Mouse (Mus musculus) heart, embryonic 10.5 days (tissue): ENCODE data around the gene Alox12b. TPM values are rescaled to one million over a fixed set of nuclear protein-coding genes. Genes with fewer than 3 reads are reported as not detected.

ENCODE experiments used
- DNase-seq: peaks from one replicate; pipeline ENCODE4 v3.0.0-alpha.2; 2017; ENCODE audit warnings: low spot score
- H3K27ac ChIP-seq: fragments of 300-500 bp; sonication (generic); 2 replicates; pipeline ENCODE4 v1.5.1; 2016; ENCODE audit warnings: mild to moderate bottlenecking
- H3K27me3 ChIP-seq: fragments of 300-500 bp; sonication (generic); 2 replicates; pipeline ENCODE4 v1.6.1; 2016; ENCODE audit warnings: mild to moderate bottlenecking; ENCODE audit not compliant: poor library complexity, insufficient read depth, severe bottlenecking
- H3K36me3 ChIP-seq: fragments of 300-500 bp; sonication (generic); 2 replicates; pipeline ENCODE4 v1.6.1; 2016; ENCODE audit warnings: mild to moderate bottlenecking, moderate library complexity
- H3K4me1 ChIP-seq: fragments of 300-500 bp; sonication (generic); 2 replicates; pipeline ENCODE4 v1.6.1; 2016; ENCODE audit warnings: mild to moderate bottlenecking
- H3K4me3 ChIP-seq: fragments of 300-500 bp; sonication (generic); 2 replicates; pipeline ENCODE4 v1.5.1; 2016; ENCODE audit warnings: mild to moderate bottlenecking, moderate library complexity
- H3K9me3 ChIP-seq: fragments of 300-500 bp; sonication (generic); 2 replicates; pipeline ENCODE4 v1.6.1; 2016; ENCODE audit warnings: mild to moderate bottlenecking, moderate library complexity
- WGBS: fragments of 180-500 bp; shearing (Covaris S2); methylation state at CpG from one replicate; pipeline ENCODE4 v1.1.7; 2016; 5-methylcytosine and 5-hydroxymethylcytosine counted together
- polyA plus RNA-seq: library from polyadenylated mRNA; unstranded; fragments of >200 nt; fragmentation: Nextera tagmentation; extraction: Ambion mirVana; gene quantifications from 2 replicates; pipeline ENCODE4 v1.2.1, GENCODE M21; 2016

The Alox12b gene
- polyA plus RNA-seq, 1 experiment from 2014 or later: not detected

DNA sequence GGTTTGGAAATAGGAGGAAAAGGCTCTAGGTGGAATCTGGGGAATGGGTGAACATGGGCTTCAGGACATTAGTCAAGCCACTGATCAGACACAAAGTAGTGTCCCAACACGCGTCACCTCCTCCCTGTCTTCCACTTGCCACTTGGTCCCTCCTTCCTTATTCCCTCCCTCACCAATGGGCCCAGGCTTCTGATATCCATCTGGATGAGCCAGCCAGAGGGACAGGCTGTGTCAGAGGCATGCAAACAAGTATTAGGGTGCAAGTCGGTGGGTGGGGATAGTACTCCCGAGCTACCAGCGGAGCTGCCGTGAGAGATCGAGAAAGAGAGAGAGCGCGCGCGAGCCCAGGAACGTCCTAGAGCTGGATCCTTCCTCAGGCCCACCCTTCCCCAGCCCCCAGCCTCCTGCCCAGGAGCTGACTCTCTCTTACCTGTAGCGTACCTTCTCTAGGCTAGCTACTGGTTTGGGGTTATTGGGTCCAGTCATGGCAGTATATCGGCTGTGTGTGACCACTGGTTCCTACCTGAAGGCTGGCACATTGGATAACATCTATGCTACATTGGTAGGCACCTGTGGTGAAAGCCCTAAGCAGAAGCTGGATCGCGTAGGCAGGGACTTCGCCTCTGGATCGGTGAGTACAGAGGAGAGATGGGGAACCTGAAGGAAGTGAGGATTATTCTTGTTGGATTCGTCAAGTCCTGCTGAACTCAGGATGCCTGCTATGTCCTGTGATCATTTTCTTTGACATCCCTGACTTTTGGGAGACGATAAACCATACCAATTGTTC lies 30.7 kb upstream of the Alox12b start:
- Histone ChIP-seq H3K36me3 (no peaks in the 10 kb centered on the region), H3K27ac (peak overlapping the region; percentile 80; the same call in 1 of the 2 replicates), H3K9me3 (no peaks in the 10 kb centered on the region), H3K27me3 (peaks cover 11% of the 10 kb centered on the region; the same call in 1 of the 2 replicates), H3K4me1 (peaks cover 35% of the 10 kb centered on the region), H3K4me3 (peak overlapping the region; percentile 67)
- DNase-seq: no peak
- 16% methylated on average over 20 of the region's 20 CpGs for WGBS

DNA sequence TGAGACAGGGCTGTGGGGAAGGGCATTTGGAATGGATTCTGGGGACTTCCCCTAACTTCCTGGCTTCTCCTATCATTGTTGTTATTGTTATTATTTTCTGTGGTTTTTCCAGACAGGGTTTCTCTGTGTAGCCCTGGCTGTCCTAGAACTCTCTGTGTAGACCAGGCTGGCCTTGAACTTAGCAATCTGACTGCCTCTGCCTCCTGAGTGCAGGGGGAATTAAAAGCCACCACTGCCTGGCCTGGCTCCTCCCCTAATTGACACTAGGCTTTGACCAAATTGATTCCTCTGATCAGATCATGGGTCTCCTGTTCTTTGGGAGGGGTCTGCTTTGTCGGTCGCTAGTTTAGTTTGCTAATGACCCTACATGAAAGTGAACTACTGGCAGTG lies 30.1 kb upstream of the Alox12b start:
- Histone ChIP-seq H3K9me3 (no peaks in the 10 kb centered on the region), H3K36me3 (no peaks in the 10 kb centered on the region), H3K27ac (no peak overlapping the region), H3K27me3 (peaks cover 13% of the 10 kb centered on the region; the same call in 1 of the 2 replicates), H3K4me3 (peak overlapping the region; percentile 67; the same call in 1 of the 2 replicates), H3K4me1 (peaks cover 30% of the 10 kb centered on the region)
- DNase-seq: no peak
- WGBS: 38% methylated on average over 2 of the region's 2 CpGs

DNA sequence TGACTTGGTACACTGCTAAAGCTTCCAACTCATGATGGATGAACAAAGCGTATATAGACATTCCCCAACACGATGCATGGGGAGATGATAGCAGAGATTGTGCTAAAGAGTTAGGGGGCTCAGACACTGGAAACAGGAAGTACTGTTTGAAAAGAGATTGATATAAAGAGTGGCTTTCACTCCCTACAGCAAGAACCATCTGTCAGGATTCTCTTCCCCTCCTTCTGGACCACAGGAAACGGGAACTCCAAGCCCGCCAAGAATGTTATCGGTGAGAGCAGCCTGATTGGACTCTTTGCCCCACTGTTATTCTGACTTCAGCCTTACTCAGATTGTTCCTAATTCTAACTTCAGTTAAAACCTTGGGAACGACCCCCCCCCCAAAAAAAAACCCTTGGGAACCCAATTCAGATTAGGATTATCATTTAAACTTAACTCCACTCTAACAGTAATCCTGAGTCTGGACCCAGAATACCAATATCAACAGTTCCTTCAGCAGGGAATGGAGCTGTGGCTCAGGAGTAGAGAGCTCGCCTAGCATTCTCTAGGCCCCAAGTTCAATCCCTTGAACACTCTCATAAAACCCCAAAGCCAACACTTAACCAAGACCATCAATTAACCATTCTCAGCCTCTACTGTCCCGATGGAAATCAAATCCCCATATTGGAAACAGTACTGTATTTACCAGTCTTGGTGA lies 28.2 kb upstream of the Alox12b start:
- Histone ChIP-seq H3K9me3 (no peaks in the 10 kb centered on the region), H3K4me3 (no peak overlapping the region), H3K4me1 (peaks cover 20% of the 10 kb centered on the region), H3K27me3 (peaks cover 29% of the 10 kb centered on the region), H3K36me3 (no peaks in the 10 kb centered on the region), H3K27ac (no peak overlapping the region)
- no peak for DNase-seq
- WGBS: 57% methylated on average over 8 of the region's 8 CpGs

DNA sequence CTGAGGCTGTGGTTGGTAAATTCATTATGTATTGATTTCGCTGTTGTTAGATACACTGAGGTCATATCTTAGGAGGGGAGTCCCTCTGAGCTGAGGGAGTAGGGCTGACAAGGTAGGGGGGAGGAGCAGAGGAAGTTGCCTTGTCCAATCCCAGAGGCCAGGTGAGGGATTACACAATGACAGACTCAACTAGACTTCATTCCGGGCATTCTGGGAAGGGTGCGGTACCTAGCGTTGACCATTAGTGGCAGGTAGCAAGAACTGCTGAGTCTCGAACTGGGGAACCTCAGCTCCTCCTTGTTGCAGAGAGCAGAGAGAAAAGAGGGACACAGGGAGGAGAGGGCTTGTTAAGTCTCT lies 23.2 kb upstream of the Alox12b start:
- no peak for DNase-seq

DNA sequence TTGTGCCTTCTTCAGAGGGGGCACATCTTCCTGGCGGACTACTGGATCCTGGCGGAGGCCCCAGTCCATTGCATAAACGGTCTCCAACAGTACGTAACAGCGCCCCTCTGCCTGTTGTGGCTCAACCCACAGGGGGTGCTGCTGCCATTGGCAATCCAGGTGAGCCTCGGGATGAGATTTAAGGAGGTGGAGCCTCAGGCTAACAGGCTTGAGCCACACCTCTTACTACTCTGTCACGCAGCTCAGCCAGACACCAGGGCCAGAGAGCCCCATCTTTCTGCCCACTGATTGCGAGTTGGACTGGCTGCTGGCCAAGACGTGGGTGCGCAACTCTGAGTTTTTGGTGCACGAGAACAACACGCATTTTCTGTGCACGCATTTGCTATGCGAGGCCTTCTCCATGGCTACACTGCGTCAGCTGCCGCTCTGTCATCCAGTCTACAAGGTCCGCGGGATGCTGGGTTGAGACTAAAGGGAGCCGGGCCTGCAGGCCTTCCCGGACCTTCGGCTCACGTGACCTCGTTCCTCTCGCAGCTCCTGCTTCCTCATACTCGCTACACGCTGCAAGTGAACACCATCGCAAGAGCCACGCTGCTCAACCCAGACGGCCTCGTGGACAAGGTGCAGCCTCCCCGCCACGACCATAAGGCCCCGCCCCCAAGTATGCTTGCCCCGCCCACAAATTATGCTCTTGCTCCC lies 22.7 kb upstream of the Alox12b start:
- no peaks in the 10 kb centered on the region for H3K36me3 ChIP-seq
- peak overlapping the region; percentile 64 for H3K4me3 ChIP-seq
- no peaks in the 10 kb centered on the region for H3K9me3 ChIP-seq
- peak overlapping the region; percentile 57; the same call in 1 of the 2 replicates for H3K27ac ChIP-seq
- peaks cover 32% of the 10 kb centered on the region for H3K27me3 ChIP-seq
- no peak for DNase-seq
- peaks cover 13% of the 10 kb centered on the region for H3K4me1 ChIP-seq
- 2% methylated on average over 34 of the region's 34 CpGs for WGBS

More for the DNA sequence above, 23.2 kb upstream of the Alox12b start:
- Histone ChIP-seq H3K27ac (0 out of 2 replicates have a peak overlapping the region, but pooled peaks have one; percentile 57), H3K4me1 (peaks cover 13% of the 10 kb centered on the region), H3K36me3 (no peaks in the 10 kb centered on the region), H3K27me3 (peaks cover 32% of the 10 kb centered on the region), H3K4me3 (peak overlapping the region; percentile 64), H3K9me3 (no peaks in the 10 kb centered on the region)
- WGBS: 18% methylated on average over 5 of the region's 5 CpGs

DNA sequence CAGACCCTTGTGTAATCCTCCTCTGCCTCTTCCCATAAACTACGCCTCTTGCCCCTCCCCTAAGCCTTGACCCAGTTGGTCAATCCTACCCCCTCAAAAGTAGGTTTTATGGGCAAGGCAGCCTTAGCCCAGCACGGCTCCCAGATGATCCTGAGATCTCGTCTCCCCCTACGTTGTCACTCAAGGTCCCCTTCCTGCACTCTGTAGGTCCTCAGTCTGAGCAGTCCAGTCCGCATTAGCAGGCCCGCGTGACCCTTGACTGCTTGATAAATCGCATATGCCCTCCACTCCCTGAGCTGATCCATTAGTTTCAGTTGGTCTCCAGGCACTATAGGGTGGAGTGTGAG lies 22.2 kb upstream of the Alox12b start:
- no peak for DNase-seq
- Histone ChIP-seq H3K9me3 (no peaks in the 10 kb centered on the region), H3K36me3 (no peaks in the 10 kb centered on the region), H3K4me3 (peak overlapping the region; percentile 64), H3K4me1 (peaks cover 13% of the 10 kb centered on the region), H3K27ac (peak overlapping the region; percentile 57; the same call in 1 of the 2 replicates), H3K27me3 (peaks cover 32% of the 10 kb centered on the region)
- WGBS: 35% methylated on average over 8 of the region's 8 CpGs

DNA sequence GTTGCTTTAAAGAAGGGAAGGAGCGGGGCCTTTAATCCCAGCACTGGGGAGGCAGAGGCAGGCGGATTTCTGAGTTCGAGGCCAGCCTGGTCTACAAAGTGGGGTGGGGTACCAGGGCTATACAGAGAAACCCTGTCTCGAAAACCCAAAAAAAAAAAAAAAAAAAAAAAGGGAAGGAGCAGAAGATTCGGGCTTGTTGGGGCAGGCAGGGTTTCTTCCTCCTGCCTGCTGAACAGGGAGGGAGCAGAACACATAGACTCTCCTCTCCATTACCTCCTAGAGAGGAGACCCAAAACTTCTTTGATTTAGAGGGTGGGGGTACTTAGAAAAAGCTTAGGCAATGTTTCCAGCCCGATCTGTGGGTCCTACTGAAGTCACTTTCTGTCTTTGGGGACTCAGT lies 21.4 kb upstream of the Alox12b start:
- Histone ChIP-seq H3K4me1 (peaks cover 13% of the 10 kb centered on the region), H3K27me3 (peaks cover 32% of the 10 kb centered on the region), H3K9me3 (no peaks in the 10 kb centered on the region), H3K27ac (no peak overlapping the region), H3K36me3 (no peaks in the 10 kb centered on the region), H3K4me3 (no peak overlapping the region)
- DNase-seq: no peak
- WGBS: 83% methylated on average over 6 of the region's 6 CpGs

DNA sequence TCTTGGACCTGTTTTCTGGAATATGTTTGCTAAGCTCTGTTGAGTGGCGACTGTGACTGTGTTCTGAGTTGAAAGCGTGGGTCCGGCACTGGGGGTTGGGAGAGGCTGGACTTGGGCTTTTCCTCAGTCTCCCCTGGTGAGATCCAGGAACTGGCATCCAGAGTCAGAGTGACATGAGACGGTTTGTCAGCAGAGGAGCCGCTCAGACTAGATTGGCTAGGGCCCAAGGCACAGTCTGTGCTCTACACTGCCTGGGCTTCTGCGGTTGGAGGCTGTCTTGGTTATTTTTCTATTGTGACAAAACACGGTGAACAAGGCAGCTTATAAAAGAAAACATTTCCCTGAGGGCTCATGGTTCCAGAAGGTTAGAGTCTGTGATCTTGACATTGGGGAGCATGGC lies 9.2 kb upstream of the Alox12b start:
- peaks cover 28% of the 10 kb centered on the region for H3K27me3 ChIP-seq
- H3K4me1 ChIP-seq: peaks cover 13% of the 10 kb centered on the region
- no peaks in the 10 kb centered on the region for H3K36me3 ChIP-seq
- H3K27ac ChIP-seq: no peak overlapping the region
- DNase-seq: no peak
- H3K4me3 ChIP-seq: no peak overlapping the region
- WGBS: 72% methylated on average over 7 of the region's 7 CpGs
- no peaks in the 10 kb centered on the region for H3K9me3 ChIP-seq

DNA sequence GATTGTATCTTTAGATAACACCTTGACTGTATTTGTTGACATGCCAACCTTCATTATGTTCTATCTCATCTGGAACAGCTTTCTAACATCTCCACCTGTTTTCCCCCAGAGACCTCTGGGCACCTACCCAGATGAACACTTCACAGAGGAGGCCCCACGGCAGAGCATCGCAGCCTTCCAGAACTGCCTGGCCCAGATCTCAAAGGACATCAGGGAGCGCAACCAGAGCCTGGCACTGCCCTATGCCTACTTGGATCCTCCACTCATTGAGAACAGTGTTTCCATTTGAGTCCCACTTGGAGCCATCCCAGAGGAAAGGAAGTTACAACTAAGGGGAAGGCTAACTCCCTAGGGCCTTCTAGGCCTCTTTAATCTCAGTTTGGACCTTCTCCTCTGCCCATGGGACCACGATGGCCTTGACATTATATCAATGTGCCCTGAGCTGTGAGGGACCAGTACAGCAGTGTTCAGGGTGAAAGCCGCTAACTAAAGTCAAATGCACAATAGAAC lies 8.3 kb upstream of the Alox12b start:
- Histone ChIP-seq H3K27me3 (peaks cover 29% of the 10 kb centered on the region), H3K36me3 (no peaks in the 10 kb centered on the region), H3K9me3 (no peaks in the 10 kb centered on the region), H3K4me1 (peaks cover 13% of the 10 kb centered on the region), H3K4me3 (no peak overlapping the region), H3K27ac (no peak overlapping the region)
- DNase-seq: no peak
- WGBS: 91% methylated on average over 5 of the region's 5 CpGs

DNA sequence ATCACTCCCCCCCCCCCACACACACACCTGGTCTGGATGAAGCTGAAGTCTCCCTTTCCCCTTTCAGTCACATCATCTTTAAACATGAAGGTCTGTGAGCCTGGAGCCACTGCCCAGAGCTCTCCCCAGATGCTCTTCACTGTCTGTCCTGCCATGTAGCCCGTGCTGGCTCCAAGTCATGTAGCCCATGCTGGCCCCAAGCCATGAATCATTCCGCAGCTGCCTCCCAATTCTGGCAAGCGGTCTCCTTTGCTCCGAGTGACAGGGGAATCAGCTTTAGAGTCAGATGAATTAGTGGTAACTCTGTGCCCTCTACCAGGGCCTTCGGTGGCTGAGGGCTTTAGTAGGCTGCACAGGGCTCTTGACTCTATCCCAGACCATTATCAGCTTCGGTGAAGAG lies 7.1 kb upstream of the Alox12b start:
- Histone ChIP-seq H3K36me3 (no peaks in the 10 kb centered on the region), H3K4me1 (peaks cover 13% of the 10 kb centered on the region), H3K4me3 (no peak overlapping the region), H3K9me3 (no peaks in the 10 kb centered on the region), H3K27ac (no peak overlapping the region), H3K27me3 (peaks cover 39% of the 10 kb centered on the region)
- WGBS: 55% methylated on average over 6 of the region's 6 CpGs
- no peak for DNase-seq

DNA sequence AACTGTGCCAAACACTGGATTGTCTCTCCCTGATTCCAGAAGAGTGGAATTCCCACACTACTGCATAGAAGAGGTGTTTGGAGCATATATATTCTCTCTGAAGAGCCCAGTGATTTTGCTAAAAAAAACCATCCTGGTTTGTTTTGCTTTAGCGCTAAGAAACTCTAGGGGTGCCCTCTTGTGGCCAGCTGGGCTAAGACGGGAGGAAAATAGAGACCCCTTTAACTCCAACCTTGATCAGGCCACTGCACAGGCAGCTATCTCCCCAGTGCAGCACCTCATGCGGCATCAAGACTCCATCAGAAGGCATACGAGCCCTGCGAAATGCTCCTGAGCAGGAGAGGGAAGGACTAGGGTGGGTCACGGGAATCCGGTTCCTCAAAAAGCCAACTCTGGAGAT lies 6.3 kb upstream of the Alox12b start:
- H3K27me3 ChIP-seq: peaks cover 46% of the 10 kb centered on the region
- H3K27ac ChIP-seq: peak overlapping the region; percentile 52; the same call in 1 of the 2 replicates
- H3K4me3 ChIP-seq: peak overlapping the region; percentile 47
- 2% methylated on average over 7 of the region's 7 CpGs for whole genome bisulfite sequencing
- H3K9me3 ChIP-seq: no peaks in the 10 kb centered on the region
- no peaks in the 10 kb centered on the region for H3K36me3 ChIP-seq
- peaks cover 13% of the 10 kb centered on the region for H3K4me1 ChIP-seq
- DNase-seq: no peak

DNA sequence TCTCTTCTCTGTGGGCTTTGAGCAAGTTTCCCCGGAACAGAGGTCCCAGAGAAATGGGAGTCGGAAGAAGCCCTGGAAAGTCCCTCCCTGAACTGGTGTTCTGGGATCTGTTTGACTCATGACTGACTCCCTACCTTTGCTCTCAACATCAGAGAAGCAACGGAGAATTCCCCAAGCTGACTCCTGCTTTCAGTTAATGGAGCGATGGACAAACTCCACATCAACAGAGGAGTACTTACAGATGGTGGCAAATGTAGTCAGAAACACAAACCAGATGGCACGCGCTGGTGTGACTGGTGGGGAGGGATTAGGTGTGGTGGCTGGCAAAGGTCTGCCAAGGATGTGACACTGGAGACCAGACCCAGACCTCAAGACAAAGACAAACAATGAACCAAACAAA lies 5.8 kb upstream of the Alox12b start:
- DNase-seq: no peak
- H3K27ac ChIP-seq: peak overlapping the region; percentile 52; the same call in 1 of the 2 replicates

More for the DNA sequence above, 5.8 kb upstream of the Alox12b start:
- no peaks in the 10 kb centered on the region for H3K9me3 ChIP-seq
- WGBS: 61% methylated on average over 6 of the region's 6 CpGs
- peaks cover 13% of the 10 kb centered on the region for H3K4me1 ChIP-seq
- no peaks in the 10 kb centered on the region for H3K36me3 ChIP-seq
- H3K4me3 ChIP-seq: peak overlapping the region; percentile 47; the same call in 1 of the 2 replicates
- peaks cover 51% of the 10 kb centered on the region for H3K27me3 ChIP-seq
